Mouse (Mus musculus): ENCODE measurements around the gene Prss35. TPM values are rescaled to one million over a fixed set of nuclear protein-coding genes. Genes with fewer than 3 reads are reported as not detected.

Gene Prss35
- polyA plus RNA-seq, 1 experiment from 2014 or later, result 11.7 TPM

- Histone ChIP-seq H3K27ac (replicated peaks) (no peak overlapping the region), H3K4me1 (replicated peaks) (no peaks in the 10 kb centered on the region), H3K27me3 (no peaks in the 10 kb centered on the region), H3K4me2 (no peak overlapping the region), H3K9me3 (no peaks in the 10 kb centered on the region), H3K36me3 (no peaks in the 10 kb centered on the region), H3K4me3 (no peak overlapping the region), H3K9ac (no peak overlapping the region)
- 47% methylated on average over 2 of the region's 2 CpGs for WGBS
- no peak for ATAC-seq (ENCODE audit: low read depth)
Observed at GRCm38 (mm10) chr9:86716540-86716939, 26.9 kb upstream of the Prss35 start.

- Histone ChIP-seq H3K4me2 (no peak overlapping the region), H3K27me3 (no peaks in the 10 kb centered on the region), H3K36me3 (no peaks in the 10 kb centered on the region), H3K9me3 (no peaks in the 10 kb centered on the region), H3K9ac (no peak overlapping the region), H3K27ac (replicated peaks) (no peak overlapping the region), H3K4me3 (no peak overlapping the region), H3K4me1 (replicated peaks) (no peaks in the 10 kb centered on the region)
- WGBS, result 75% methylated on average over 5 of the region's 5 CpGs
- no peak for ATAC-seq (ENCODE audit: low read depth)
Observed at GRCm38 (mm10) chr9:86717119-86717518, 26.3 kb upstream of the Prss35 start.

GRCm38 (mm10) chr9:86720227-86720626 is 23.2 kb upstream of the Prss35 start:
- no peaks in the 10 kb centered on the region for H3K9me3 ChIP-seq
- no peak for ATAC-seq (ENCODE audit: low read depth)
- 87% methylated on average over 5 of the region's 5 CpGs for WGBS

GRCm38 (mm10) chr9:86720794-86721193 is 22.7 kb upstream of the Prss35 start:
- H3K27me3 ChIP-seq, result no peaks in the 10 kb centered on the region
- peaks cover 4% of the 10 kb centered on the region; the same call in 1 of the 2 replicates for H3K4me1 ChIP-seq (replicated peaks)
- no peak for ATAC-seq (ENCODE audit: low read depth)
- no peaks in the 10 kb centered on the region for H3K36me3 ChIP-seq
- H3K9me3 ChIP-seq, result no peaks in the 10 kb centered on the region
- no peak overlapping the region for H3K27ac ChIP-seq (replicated peaks)
- H3K9ac ChIP-seq, result no peak overlapping the region
- no peak overlapping the region for H3K4me3 ChIP-seq
- 73% methylated on average over 2 of the region's 2 CpGs for WGBS
- H3K4me2 ChIP-seq, result no peak overlapping the region

More at GRCm38 (mm10) chr9:86720227-86720626, 23.2 kb upstream of the Prss35 start:
- Histone ChIP-seq H3K27me3 (no peaks in the 10 kb centered on the region), H3K4me2 (no peak overlapping the region), H3K4me3 (no peak overlapping the region), H3K27ac (replicated peaks) (no peak overlapping the region), H3K9ac (no peak overlapping the region), H3K36me3 (no peaks in the 10 kb centered on the region), H3K4me1 (replicated peaks) (no peaks in the 10 kb centered on the region)

GRCm38 (mm10) chr9:86725066-86725465 is 18.4 kb upstream of the Prss35 start:
- no peak for ATAC-seq (ENCODE audit: low read depth)
- 90% methylated on average over 4 of the region's 4 CpGs for WGBS
- Histone ChIP-seq H3K9me3 (no peaks in the 10 kb centered on the region), H3K36me3 (no peaks in the 10 kb centered on the region), H3K27me3 (no peaks in the 10 kb centered on the region), H3K4me2 (no peak overlapping the region), H3K4me3 (no peak overlapping the region), H3K4me1 (replicated peaks) (peaks cover 11% of the 10 kb centered on the region), H3K9ac (no peak overlapping the region), H3K27ac (replicated peaks) (peak overlapping the region; percentile 68)

GRCm38 (mm10) chr9:86725604-86726380 is 17.7 kb upstream of the Prss35 start:
- Histone ChIP-seq H3K4me2 (no peak overlapping the region), H3K9me3 (no peaks in the 10 kb centered on the region), H3K4me1 (replicated peaks) (peaks cover 11% of the 10 kb centered on the region), H3K27ac (replicated peaks) (peak overlapping the region; percentile 68), H3K9ac (no peak overlapping the region), H3K36me3 (no peaks in the 10 kb centered on the region), H3K4me3 (no peak overlapping the region), H3K27me3 (no peaks in the 10 kb centered on the region)
- WGBS, result 39% methylated on average over 7 of the region's 7 CpGs
- ATAC-seq (ENCODE audit: low read depth), result peak; percentile 62

- Histone ChIP-seq H3K36me3 (no peaks in the 10 kb centered on the region), H3K4me2 (no peak overlapping the region), H3K9ac (no peak overlapping the region), H3K4me3 (no peak overlapping the region), H3K27ac (replicated peaks) (peak overlapping the region; percentile 68), H3K27me3 (no peaks in the 10 kb centered on the region), H3K4me1 (replicated peaks) (peaks cover 11% of the 10 kb centered on the region), H3K9me3 (no peaks in the 10 kb centered on the region)
- 65% methylated on average over 5 of the region's 5 CpGs for WGBS
- peak; percentile 61 for ATAC-seq (ENCODE audit: low read depth)
Observed at GRCm38 (mm10) chr9:86726381-86726720, 17.1 kb upstream of the Prss35 start.

- WGBS, result 93% methylated on average over 10 of the region's 10 CpGs
- Histone ChIP-seq H3K4me2 (no peak overlapping the region), H3K9ac (no peak overlapping the region), H3K36me3 (no peaks in the 10 kb centered on the region), H3K4me3 (no peak overlapping the region), H3K27me3 (no peaks in the 10 kb centered on the region), H3K27ac (replicated peaks) (no peak overlapping the region), H3K4me1 (replicated peaks) (peaks cover 11% of the 10 kb centered on the region), H3K9me3 (no peaks in the 10 kb centered on the region)
- ATAC-seq (ENCODE audit: low read depth), result no peak
Observed at GRCm38 (mm10) chr9:86728214-86728814, 15.1 kb upstream of the Prss35 start.

GRCm38 (mm10) chr9:86729084-86729483 is 14.4 kb upstream of the Prss35 start:
- Histone ChIP-seq H3K27me3 (no peaks in the 10 kb centered on the region), H3K9me3 (no peaks in the 10 kb centered on the region), H3K27ac (replicated peaks) (no peak overlapping the region), H3K4me3 (no peak overlapping the region), H3K9ac (no peak overlapping the region), H3K4me2 (no peak overlapping the region), H3K36me3 (no peaks in the 10 kb centered on the region), H3K4me1 (replicated peaks) (peaks cover 11% of the 10 kb centered on the region)
- WGBS, result 80% methylated on average over 1 of the region's 1 CpGs
- no peak for ATAC-seq (ENCODE audit: low read depth)

- Histone ChIP-seq H3K27me3 (no peaks in the 10 kb centered on the region), H3K4me3 (no peak overlapping the region), H3K9me3 (no peaks in the 10 kb centered on the region), H3K4me1 (replicated peaks) (peaks cover 11% of the 10 kb centered on the region), H3K27ac (replicated peaks) (no peak overlapping the region), H3K9ac (no peak overlapping the region), H3K36me3 (no peaks in the 10 kb centered on the region), H3K4me2 (no peak overlapping the region)
- no peak for ATAC-seq (ENCODE audit: low read depth)
- 100% methylated on average over 3 of the region's 3 CpGs for WGBS
Observed at GRCm38 (mm10) chr9:86729811-86730210, 13.6 kb upstream of the Prss35 start.

GRCm38 (mm10) chr9:86734357-86734756 is 9.1 kb upstream of the Prss35 start:
- Histone ChIP-seq H3K27me3 (no peaks in the 10 kb centered on the region), H3K4me1 (replicated peaks) (no peaks in the 10 kb centered on the region), H3K9ac (no peak overlapping the region), H3K9me3 (no peaks in the 10 kb centered on the region), H3K4me3 (no peak overlapping the region), H3K36me3 (no peaks in the 10 kb centered on the region), H3K4me2 (no peak overlapping the region), H3K27ac (replicated peaks) (no peak overlapping the region)
- ATAC-seq (ENCODE audit: low read depth), result no peak

- H3K4me2 ChIP-seq, result no peak overlapping the region
- no peak overlapping the region for H3K27ac ChIP-seq (replicated peaks)
- H3K4me1 ChIP-seq (replicated peaks), result no peaks in the 10 kb centered on the region
- no peak for ATAC-seq (ENCODE audit: low read depth)
- WGBS, result 63% methylated on average over 9 of the region's 9 CpGs
- H3K4me3 ChIP-seq, result no peak overlapping the region
- no peaks in the 10 kb centered on the region for H3K36me3 ChIP-seq
- no peaks in the 10 kb centered on the region for H3K27me3 ChIP-seq
- H3K9me3 ChIP-seq, result no peaks in the 10 kb centered on the region
- H3K9ac ChIP-seq, result no peak overlapping the region
Observed at GRCm38 (mm10) chr9:86734795-86735194, 8.7 kb upstream of the Prss35 start.

- no peak for ATAC-seq (ENCODE audit: low read depth)
Observed at GRCm38 (mm10) chr9:86736991-86737390, 6.5 kb upstream of the Prss35 start.

More at GRCm38 (mm10) chr9:86736991-86737390, 6.5 kb upstream of the Prss35 start:
- no peak overlapping the region for H3K27ac ChIP-seq (replicated peaks)
- H3K4me1 ChIP-seq (replicated peaks), result no peaks in the 10 kb centered on the region
- no peak overlapping the region for H3K4me2 ChIP-seq
- H3K36me3 ChIP-seq, result no peaks in the 10 kb centered on the region
- no peak overlapping the region for H3K9ac ChIP-seq
- H3K9me3 ChIP-seq, result no peaks in the 10 kb centered on the region
- H3K27me3 ChIP-seq, result no peaks in the 10 kb centered on the region
- H3K4me3 ChIP-seq, result no peak overlapping the region
- 97% methylated on average over 4 of the region's 4 CpGs for WGBS

Data from neural tube, embryonic 13.5 days (tissue).